Mouse (Mus musculus): ENCODE measurements around the gene Zfp213. TPM values are rescaled to one million over a fixed set of nuclear protein-coding genes. Genes with fewer than 3 reads are reported as not detected.

Zfp213 gene
- total and polyA plus RNA-seq, 3 experiments = 5.5 to 8.7 (median 6.2) TPM

- Histone ChIP-seq H3K4me1 (ENCODE audit: control insufficient read depth, insufficient read depth, low read length) (no peaks in the 10 kb centered on the region; the same call in 1 of the 2 replicates), H3K27me3 (ENCODE audit: control insufficient read depth, insufficient read depth, low read length) (no peaks in the 10 kb centered on the region), H3K4me3 (no peak overlapping the region), H3K79me2 (replicated peaks; ENCODE audit: control insufficient read depth, insufficient read depth, low read length) (no peaks in the 10 kb centered on the region), H3K27ac (no peak overlapping the region), H3K36me3 (ENCODE audit: control insufficient read depth, insufficient read depth, low read length) (no peaks in the 10 kb centered on the region), H3K9ac (ENCODE audit: low read depth, low read length) (no peak overlapping the region)
- peak; percentile 40 to 55 for DNase-seq
- TF ChIP-seq CTCF (IDR thresholded peaks at IDR 0.05) (peak; percentile 84), POLR2A (IDR thresholded peaks at IDR 0.05; ENCODE audit: insufficient read depth, low read depth, low read length) (no peak), EP300 (IDR thresholded peaks at IDR 0.05; ENCODE audit: insufficient read depth, low read depth, low read length) (0 out of 2 replicates have a peak, but pooled peaks have one; percentile 67)
- 28% methylated on average over 6 of the region's 6 CpGs for WGBS
- intact Hi-C loops (cut with DNase I) = loop anchor here (1.0 to 2.0 kb wide), 4 partner anchors 33 to 135 kb away; no protein-coding TSS in a partner anchor
These were observed 6.0 kb upstream of the Zfp213 start for GRCm38 (mm10) chr17:23570017-23570416.

DNA sequence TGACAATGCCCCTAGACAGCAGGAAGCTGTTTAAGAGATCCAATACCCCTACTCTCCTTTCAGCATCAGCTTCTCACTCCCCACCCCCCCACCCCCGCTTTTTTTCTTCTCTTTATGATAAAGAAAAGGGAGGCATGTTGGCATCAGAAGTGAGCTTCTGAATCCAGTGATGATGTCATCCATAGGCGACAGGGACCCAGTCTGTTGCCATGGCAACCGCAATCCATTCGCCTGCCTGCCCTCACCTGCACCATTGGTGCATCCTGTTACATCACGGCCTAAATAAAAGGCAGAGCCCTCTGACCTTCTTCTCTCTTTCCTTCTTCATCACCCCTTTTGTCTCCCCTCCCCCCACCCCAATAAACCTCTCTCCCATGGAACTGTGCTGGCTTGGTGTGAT, 4.3 kb upstream of the Zfp213 start:
- no peaks in the 10 kb centered on the region for H3K36me3 ChIP-seq (ENCODE audit: control insufficient read depth, insufficient read depth, low read length)
- no peak overlapping the region for H3K4me3 ChIP-seq
- H3K79me2 ChIP-seq (replicated peaks; ENCODE audit: control insufficient read depth, insufficient read depth, low read length) = no peaks in the 10 kb centered on the region
- TF ChIP-seq POLR2A (IDR thresholded peaks at IDR 0.05; ENCODE audit: insufficient read depth, low read depth, low read length) (no peak), CTCF (IDR thresholded peaks at IDR 0.05) (no peak), EP300 (IDR thresholded peaks at IDR 0.05; ENCODE audit: insufficient read depth, low read depth, low read length) (no peak)
- WGBS = 37% methylated on average over 5 of the region's 5 CpGs
- H3K4me1 ChIP-seq (ENCODE audit: control insufficient read depth, insufficient read depth, low read length) = peaks cover 3% of the 10 kb centered on the region; the same call in 1 of the 2 replicates
- H3K27ac ChIP-seq = no peak overlapping the region
- no peak for DNase-seq
- H3K27me3 ChIP-seq (ENCODE audit: control insufficient read depth, insufficient read depth, low read length) = no peaks in the 10 kb centered on the region
- H3K9ac ChIP-seq (ENCODE audit: low read depth, low read length) = no peak overlapping the region
- intact Hi-C loops (cut with DNase I) = loop anchor here (10.0 kb wide), 1 partner anchor 374 kb away; the partner anchor contains the start of gene Zfp40

DNA sequence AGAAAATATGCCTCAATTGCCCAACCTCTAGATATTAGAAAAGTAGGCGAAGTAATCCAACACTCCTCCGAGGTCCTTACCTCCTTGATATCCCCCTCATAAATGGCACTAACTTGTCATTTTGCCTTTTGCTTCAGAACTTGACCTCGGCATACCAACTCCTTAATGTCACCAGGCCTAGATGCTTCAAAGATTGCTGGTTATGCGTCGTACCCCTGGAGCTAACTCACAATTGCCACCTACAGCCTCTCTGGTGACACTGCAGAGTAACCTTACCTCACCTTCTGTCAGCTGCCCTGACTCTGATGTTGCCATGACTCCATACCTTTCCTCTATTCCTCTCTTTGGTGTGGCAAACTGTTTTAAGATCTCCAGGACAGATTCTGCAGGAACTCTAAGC, 2.7 kb upstream of the Zfp213 start:
- TF ChIP-seq POLR2A (IDR thresholded peaks at IDR 0.05; ENCODE audit: insufficient read depth, low read depth, low read length) (no peak), EP300 (IDR thresholded peaks at IDR 0.05; ENCODE audit: insufficient read depth, low read depth, low read length) (no peak), CTCF (IDR thresholded peaks at IDR 0.05) (peak; percentile 48)
- H3K9ac ChIP-seq (ENCODE audit: low read depth, low read length) = no peak overlapping the region
- no peaks in the 10 kb centered on the region for H3K36me3 ChIP-seq (ENCODE audit: control insufficient read depth, insufficient read depth, low read length)
- H3K79me2 ChIP-seq (replicated peaks; ENCODE audit: control insufficient read depth, insufficient read depth, low read length) = no peaks in the 10 kb centered on the region
- no peak overlapping the region for H3K4me3 ChIP-seq
- WGBS = 44% methylated on average over 5 of the region's 5 CpGs
- intact Hi-C loops (cut with DNase I) = loop anchor here (10.0 kb wide), 1 partner anchor 372 kb away; the partner anchor contains the start of gene Zfp40
- H3K27ac ChIP-seq = no peak overlapping the region
- peaks cover 4% of the 10 kb centered on the region for H3K4me1 ChIP-seq (ENCODE audit: control insufficient read depth, insufficient read depth, low read length)
- H3K27me3 ChIP-seq (ENCODE audit: control insufficient read depth, insufficient read depth, low read length) = no peaks in the 10 kb centered on the region
- no peak for DNase-seq

GRCm38 (mm10) chr17:23564368-23564715, 304 bp upstream of the Zfp213 start:
- Histone ChIP-seq H3K27ac (peak overlapping the region; percentile 97), H3K27me3 (ENCODE audit: control insufficient read depth, insufficient read depth, low read length) (no peaks in the 10 kb centered on the region), H3K79me2 (replicated peaks; ENCODE audit: control insufficient read depth, insufficient read depth, low read length) (no peaks in the 10 kb centered on the region), H3K9ac (ENCODE audit: low read depth, low read length) (peak overlapping the region; percentile 72), H3K36me3 (ENCODE audit: control insufficient read depth, insufficient read depth, low read length) (no peaks in the 10 kb centered on the region), H3K4me3 (peak overlapping the region; percentile 86), H3K4me1 (ENCODE audit: control insufficient read depth, insufficient read depth, low read length) (peaks cover 4% of the 10 kb centered on the region)
- WGBS = under 1% methylated on average over 8 of the region's 8 CpGs
- intact Hi-C loops (cut with DNase I) = loop anchor here (1.0 to 10.0 kb wide), 2 partner anchors 35 to 370 kb away; partner anchors contain the start of genes Zfp13 and Zfp40
- no peak for TF ChIP-seq POLR2A (IDR thresholded peaks at IDR 0.05; ENCODE audit: insufficient read depth, low read depth, low read length)
- no peak for TF ChIP-seq EP300 (IDR thresholded peaks at IDR 0.05; ENCODE audit: insufficient read depth, low read depth, low read length)
- TF ChIP-seq CTCF (IDR thresholded peaks at IDR 0.05) = no peak
- DNase-seq = no peak

GRCm38 (mm10) chr17:23559767-23560166, 4.3 kb downstream of the Zfp213 start:
- H3K9ac ChIP-seq (ENCODE audit: low read depth, low read length) = no peak overlapping the region
- 60% methylated on average over 11 of the region's 11 CpGs for WGBS
- intact Hi-C loops (cut with DNase I) = loop anchor here (10.0 kb wide), 1 partner anchor 365 kb away; the partner anchor contains the start of gene Zfp40
- peak in 1 of 2 experiments; percentile 50 for DNase-seq
- TF ChIP-seq POLR2A (IDR thresholded peaks at IDR 0.05; ENCODE audit: insufficient read depth, low read depth, low read length) = no peak
- peak; percentile 58 for TF ChIP-seq CTCF (IDR thresholded peaks at IDR 0.05)
- H3K4me1 ChIP-seq (ENCODE audit: control insufficient read depth, insufficient read depth, low read length) = peaks cover 4% of the 10 kb centered on the region
- H3K79me2 ChIP-seq (replicated peaks; ENCODE audit: control insufficient read depth, insufficient read depth, low read length) = no peaks in the 10 kb centered on the region
- no peak overlapping the region for H3K27ac ChIP-seq
- H3K27me3 ChIP-seq (ENCODE audit: control insufficient read depth, insufficient read depth, low read length) = no peaks in the 10 kb centered on the region
- H3K36me3 ChIP-seq (ENCODE audit: control insufficient read depth, insufficient read depth, low read length) = no peaks in the 10 kb centered on the region
- H3K4me3 ChIP-seq = no peak overlapping the region

GRCm38 (mm10) chr17:23555243-23555916, 8.7 kb downstream of the Zfp213 start:
- Histone ChIP-seq H3K36me3 (ENCODE audit: control insufficient read depth, insufficient read depth, low read length) (no peaks in the 10 kb centered on the region), H3K27ac (no peak overlapping the region), H3K79me2 (replicated peaks; ENCODE audit: control insufficient read depth, insufficient read depth, low read length) (no peaks in the 10 kb centered on the region), H3K4me1 (ENCODE audit: control insufficient read depth, insufficient read depth, low read length) (0 out of 2 replicates have a peak, but pooled peaks cover 1% of the 10 kb centered on the region), H3K9ac (ENCODE audit: low read depth, low read length) (no peak overlapping the region), H3K27me3 (ENCODE audit: control insufficient read depth, insufficient read depth, low read length) (no peaks in the 10 kb centered on the region), H3K4me3 (no peak overlapping the region)
- no peak for TF ChIP-seq POLR2A (IDR thresholded peaks at IDR 0.05; ENCODE audit: insufficient read depth, low read depth, low read length)
- no peak for TF ChIP-seq EP300 (IDR thresholded peaks at IDR 0.05; ENCODE audit: insufficient read depth, low read depth, low read length)
- no peak for TF ChIP-seq CTCF (IDR thresholded peaks at IDR 0.05)
- WGBS = 59% methylated on average over 7 of the region's 7 CpGs
- no peak for DNase-seq
- intact Hi-C loops (cut with DNase I) = no loop called here
